Mouse (Mus musculus): ENCODE results near the gene Tecpr1. TPM values are rescaled to one million over a fixed set of nuclear protein-coding genes. Genes with fewer than 3 reads are reported as not detected.

Tecpr1 gene
- polyA plus RNA-seq, 1 experiment from 2014 or later: 46.3 TPM

- no peak for ATAC-seq (replicated peaks)
- peak overlapping the region; percentile 67 for H3K4me2 ChIP-seq (replicated peaks)
- H3K4me3 ChIP-seq: peak overlapping the region; percentile 98
- WGBS: 29% methylated on average over 14 of the region's 14 CpGs
- no peaks in the 10 kb centered on the region for H3K27me3 ChIP-seq
- peaks cover 53% of the 10 kb centered on the region for H3K4me1 ChIP-seq
- H3K36me3 ChIP-seq: no peaks in the 10 kb centered on the region
- no peaks in the 10 kb centered on the region for H3K9me3 ChIP-seq
- H3K9ac ChIP-seq (replicated peaks): peak overlapping the region; percentile 31; the same call in 1 of the 2 replicates
- no peak overlapping the region for H3K27ac ChIP-seq (replicated peaks)
These were observed 34.8 kb upstream of the Tecpr1 start for GRCm38 (mm10) chr5:144258131-144258611.

- no peak for ATAC-seq (replicated peaks)
- peaks cover 53% of the 10 kb centered on the region for H3K4me1 ChIP-seq
- WGBS: 83% methylated on average over 3 of the region's 3 CpGs
- no peaks in the 10 kb centered on the region for H3K9me3 ChIP-seq
- H3K36me3 ChIP-seq: no peaks in the 10 kb centered on the region
- H3K9ac ChIP-seq (replicated peaks): peak overlapping the region; percentile 90
- no peaks in the 10 kb centered on the region for H3K27me3 ChIP-seq
- no peak overlapping the region for H3K27ac ChIP-seq (replicated peaks)
- peak overlapping the region; percentile 67 for H3K4me2 ChIP-seq (replicated peaks)
- peak overlapping the region; percentile 98 for H3K4me3 ChIP-seq
These were observed 34.2 kb upstream of the Tecpr1 start for GRCm38 (mm10) chr5:144257451-144258110.

GRCm38 (mm10) chr5:144256888-144257287 lies 33.5 kb upstream of the Tecpr1 start:
- H3K9me3 ChIP-seq: no peaks in the 10 kb centered on the region
- H3K27ac ChIP-seq (replicated peaks): 0 out of 2 replicates have a peak overlapping the region, but pooled peaks have one; percentile 8
- H3K4me3 ChIP-seq: peak overlapping the region; percentile 98
- peaks cover 50% of the 10 kb centered on the region for H3K4me1 ChIP-seq
- H3K4me2 ChIP-seq (replicated peaks): peak overlapping the region; percentile 67
- peak overlapping the region; percentile 90 for H3K9ac ChIP-seq (replicated peaks)
- WGBS: 28% methylated on average over 1 of the region's 1 CpGs
- H3K27me3 ChIP-seq: no peaks in the 10 kb centered on the region
- no peak for ATAC-seq (replicated peaks)
- H3K36me3 ChIP-seq: no peaks in the 10 kb centered on the region

GRCm38 (mm10) chr5:144256541-144256870 lies 33.1 kb upstream of the Tecpr1 start:
- H3K4me1 ChIP-seq: peaks cover 47% of the 10 kb centered on the region
- no peaks in the 10 kb centered on the region for H3K36me3 ChIP-seq
- no peaks in the 10 kb centered on the region for H3K27me3 ChIP-seq
- no peak for ATAC-seq (replicated peaks)
- H3K9me3 ChIP-seq: no peaks in the 10 kb centered on the region
- peak overlapping the region; percentile 90 for H3K9ac ChIP-seq (replicated peaks)
- peak overlapping the region; percentile 67 for H3K4me2 ChIP-seq (replicated peaks)
- 5% methylated on average over 7 of the region's 7 CpGs for WGBS
- H3K4me3 ChIP-seq: peak overlapping the region; percentile 98
- peak overlapping the region; percentile 84 for H3K27ac ChIP-seq (replicated peaks)

GRCm38 (mm10) chr5:144255632-144256540 lies 32.5 kb upstream of the Tecpr1 start:
- peak overlapping the region; percentile 98 for H3K4me3 ChIP-seq
- H3K9ac ChIP-seq (replicated peaks): peak overlapping the region; percentile 90
- H3K27me3 ChIP-seq: no peaks in the 10 kb centered on the region
- peak overlapping the region; percentile 84 for H3K27ac ChIP-seq (replicated peaks)
- H3K4me1 ChIP-seq: peaks cover 42% of the 10 kb centered on the region
- H3K4me2 ChIP-seq (replicated peaks): peak overlapping the region; percentile 67
- no peaks in the 10 kb centered on the region for H3K9me3 ChIP-seq
- ATAC-seq (replicated peaks): peak; percentile 65
- WGBS: under 1% methylated on average over 40 of the region's 40 CpGs
- no peaks in the 10 kb centered on the region for H3K36me3 ChIP-seq

GRCm38 (mm10) chr5:144254811-144255631 lies 31.6 kb upstream of the Tecpr1 start:
- WGBS: under 1% methylated on average over 58 of the region's 84 CpGs
- Histone ChIP-seq H3K36me3 (no peaks in the 10 kb centered on the region), H3K4me2 (replicated peaks) (peak overlapping the region; percentile 67), H3K27me3 (no peaks in the 10 kb centered on the region), H3K4me3 (peak overlapping the region; percentile 98), H3K27ac (replicated peaks) (peak overlapping the region; percentile 84), H3K4me1 (peaks cover 42% of the 10 kb centered on the region), H3K9me3 (no peaks in the 10 kb centered on the region), H3K9ac (replicated peaks) (peak overlapping the region; percentile 90)
- peak; percentile 77 for ATAC-seq (replicated peaks)

- peak; percentile 9; the same call in 1 of the 2 replicates for ATAC-seq (replicated peaks)
- H3K4me1 ChIP-seq: peaks cover 38% of the 10 kb centered on the region
- no peak overlapping the region for H3K27ac ChIP-seq (replicated peaks)
- H3K4me2 ChIP-seq (replicated peaks): peak overlapping the region; percentile 67
- WGBS: 62% methylated on average over 16 of the region's 16 CpGs
- no peaks in the 10 kb centered on the region for H3K9me3 ChIP-seq
- peak overlapping the region; percentile 90; the same call in 1 of the 2 replicates for H3K9ac ChIP-seq (replicated peaks)
- H3K4me3 ChIP-seq: peak overlapping the region; percentile 98
- no peaks in the 10 kb centered on the region for H3K36me3 ChIP-seq
- H3K27me3 ChIP-seq: no peaks in the 10 kb centered on the region
These were observed 30.9 kb upstream of the Tecpr1 start for GRCm38 (mm10) chr5:144254122-144254810.

GRCm38 (mm10) chr5:144253212-144253611 lies 29.8 kb upstream of the Tecpr1 start:
- H3K36me3 ChIP-seq: no peaks in the 10 kb centered on the region
- WGBS: 79% methylated on average over 4 of the region's 4 CpGs
- H3K4me3 ChIP-seq: no peak overlapping the region
- H3K4me2 ChIP-seq (replicated peaks): no peak overlapping the region
- H3K27me3 ChIP-seq: no peaks in the 10 kb centered on the region
- H3K4me1 ChIP-seq: peaks cover 27% of the 10 kb centered on the region
- H3K9me3 ChIP-seq: no peaks in the 10 kb centered on the region
- H3K9ac ChIP-seq (replicated peaks): no peak overlapping the region
- no peak overlapping the region for H3K27ac ChIP-seq (replicated peaks)
- ATAC-seq (replicated peaks): no peak

GRCm38 (mm10) chr5:144251876-144252577 lies 28.6 kb upstream of the Tecpr1 start:
- H3K27me3 ChIP-seq: no peaks in the 10 kb centered on the region
- peaks cover 15% of the 10 kb centered on the region for H3K4me1 ChIP-seq
- no peak for ATAC-seq (replicated peaks)
- WGBS: 87% methylated on average over 13 of the region's 13 CpGs
- H3K4me2 ChIP-seq (replicated peaks): no peak overlapping the region
- H3K36me3 ChIP-seq: no peaks in the 10 kb centered on the region
- H3K4me3 ChIP-seq: no peak overlapping the region
- H3K9ac ChIP-seq (replicated peaks): no peak overlapping the region
- no peak overlapping the region for H3K27ac ChIP-seq (replicated peaks)
- no peaks in the 10 kb centered on the region for H3K9me3 ChIP-seq

- Histone ChIP-seq H3K4me1 (peaks cover 6% of the 10 kb centered on the region), H3K27me3 (no peaks in the 10 kb centered on the region), H3K36me3 (no peaks in the 10 kb centered on the region), H3K9ac (replicated peaks) (no peak overlapping the region), H3K4me2 (replicated peaks) (no peak overlapping the region), H3K27ac (replicated peaks) (no peak overlapping the region), H3K4me3 (no peak overlapping the region), H3K9me3 (no peaks in the 10 kb centered on the region)
- ATAC-seq (replicated peaks): no peak
- 90% methylated on average over 3 of the region's 3 CpGs for WGBS
These were observed 26.5 kb upstream of the Tecpr1 start for GRCm38 (mm10) chr5:144249871-144250270.

All from forebrain, embryonic 15.5 days (tissue).